Mouse (Mus musculus): ENCODE results near the gene Olfr441.
"Not testable (repeated sequence)": the region's sequence is repeated elsewhere in the genome, so short reads cannot be mapped to it uniquely, and the experiment has no call there.

Olfr441 gene

GRCm38 (mm10) chr6:43106069-43106468, at the start of gene Olfr441:
Gene Olfr441, plus strand, starts transcription at chr6:43106369.
- DNase-seq: not testable (repeated sequence)

DNA sequence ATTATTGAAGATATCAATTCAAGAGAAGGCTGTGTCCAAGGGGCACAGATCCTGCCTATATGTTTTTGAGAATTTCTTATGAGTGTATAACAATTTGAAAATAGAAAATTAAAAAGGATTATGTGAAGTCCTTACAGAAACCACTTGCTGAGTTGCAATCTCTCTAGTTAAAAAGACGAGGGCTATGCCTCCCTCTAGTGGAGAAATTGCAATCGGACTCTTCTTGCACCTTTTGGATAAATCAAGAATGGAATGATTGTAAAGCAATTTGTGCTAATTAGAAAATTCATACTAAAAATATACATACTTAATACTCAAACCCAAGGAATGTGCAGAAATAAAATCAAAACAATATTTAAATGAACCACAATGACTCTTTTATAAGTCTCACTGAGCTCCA, 27.4 kb upstream of the Olfr441 start:
- peak; percentile 5 for DNase-seq

GRCm38 (mm10) chr6:43081405-43081804, 24.8 kb upstream of the Olfr441 start:
- DNase-seq: not testable (repeated sequence)

GRCm38 (mm10) chr6:43146267-43146666, 40.1 kb downstream of the Olfr441 start, which contains the start of gene Olfr237-ps1:
Gene Olfr237-ps1, plus strand, starts transcription at chr6:43146567.
- DNase-seq: not testable (repeated sequence)

DNA sequence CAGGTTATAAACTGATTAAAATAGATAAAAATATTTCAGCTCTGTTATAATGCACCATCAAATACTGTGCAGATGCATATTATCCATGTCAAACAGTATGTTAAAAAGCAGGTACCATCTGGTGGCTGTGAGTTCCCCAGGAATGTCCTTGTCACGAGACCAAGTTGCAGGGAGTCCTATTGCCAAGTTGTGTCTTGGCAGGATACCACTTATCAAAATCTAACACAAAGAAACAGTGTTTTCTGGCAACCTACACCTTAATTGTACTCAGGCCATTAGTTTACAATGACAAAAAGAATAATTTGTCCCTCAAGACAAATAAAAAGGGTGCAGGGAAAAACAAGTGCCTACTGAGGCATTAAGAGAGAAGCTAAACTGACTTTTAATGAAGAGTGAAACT, 53.3 kb downstream of the Olfr441 start:
- no peak for DNase-seq

DNA sequence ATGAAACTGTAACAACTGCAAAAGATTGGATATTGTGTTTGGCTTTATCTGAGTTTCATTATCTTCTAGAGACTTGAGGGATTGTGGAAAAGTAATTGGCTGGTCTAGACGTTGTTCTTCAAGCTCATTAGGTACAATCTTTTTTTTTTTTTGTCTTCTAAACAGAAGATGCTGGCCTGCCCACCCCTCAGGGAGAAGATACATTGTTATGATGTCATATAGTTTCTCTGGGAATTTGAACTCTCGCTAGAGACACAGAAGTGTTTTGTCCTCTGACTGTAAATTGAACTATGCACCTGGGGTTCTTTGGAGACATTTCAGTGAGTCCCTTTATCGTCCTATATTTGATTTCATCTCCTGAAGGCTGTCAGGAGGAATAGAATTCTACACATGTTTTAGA, 56.8 kb downstream of the Olfr441 start, which contains the start of gene Olfr437:
Olfr437 (plus strand) TSS at position 301 of the 400 bp plus-strand sequence.
- no peak for DNase-seq

- DNase-seq: no peak
Measured at GRCm38 (mm10) chr6:43167246-43167645, 61.1 kb downstream of the Olfr441 start.
